Mouse (Mus musculus) colon, adult 2 months (tissue): ENCODE measurements around the gene Cab39. TPM values are rescaled to one million over a fixed set of nuclear protein-coding genes. Genes with fewer than 3 reads are reported as not detected.

Experiments
- polyA plus RNA-seq: library from polyadenylated mRNA; depleted of rRNA; stranded (reverse); fragments of >200 nt; gene quantifications from 2 replicates; pipeline ENCODE4 v1.2.3, GENCODE M21; 2012; rRNA removed

Gene Cab39
- polyA plus RNA-seq = 59.7 and 77.0 TPM in 2 replicates

GRCm38 (mm10) chr1:85793208-85794105 is at the start of gene Cab39:
Cab39 (plus strand) TSS chr1:85793441.

GRCm38 (mm10) chr1:85778436-85778835 is 14.8 kb upstream of the Cab39 start, which contains the start of gene A630001G21Rik:
A630001G21Rik (minus strand) TSS chr1:85778643.

GRCm38 (mm10) chr1:85894231-85894747 is 101.0 kb downstream of the Cab39 start, which contains the start of gene Itm2c:
Itm2c (plus strand) TSS chr1:85894281.

Other genes with a start within 250 kb of the Cab39 start
- gene G530012D18Rik, start 217.8 kb upstream of the Cab39 start, polyA plus RNA-seq = not detected in 2 replicates
- 5.2 and 5.8 TPM in 2 replicates for gene Sp110, start 194.6 kb upstream of the Cab39 start, polyA plus RNA-seq
- 2.3 and 2.6 TPM in 2 replicates for gene Sp140, start 193.1 kb upstream of the Cab39 start, polyA plus RNA-seq
- gene Sp100, start 143.5 kb upstream of the Cab39 start, polyA plus RNA-seq = 2.3 and 3.4 TPM in 2 replicates
- 1.1 and 2.2 TPM in 2 replicates for gene A630001G21Rik, start 14.8 kb upstream of the Cab39 start, polyA plus RNA-seq
- gene Itm2c, start 100.8 kb downstream of the Cab39 start, polyA plus RNA-seq = 119 and 167 TPM in 2 replicates
- gene 4933407L21Rik, start 135.0 kb downstream of the Cab39 start, polyA plus RNA-seq = 0.06 TPM in 1 of 2 replicates, not detected in the other
- 0.42 and 0.54 TPM in 2 replicates for gene Gpr55, start 167.6 kb downstream of the Cab39 start, polyA plus RNA-seq
- gene Spata3, start 223.4 kb downstream of the Cab39 start, polyA plus RNA-seq = not detected in 2 replicates